Mouse (Mus musculus) kidney, adult 2 months (tissue): Measurements from ENCODE around the gene Atrnl1.
"Not testable (repeated sequence)": the region's sequence is repeated elsewhere in the genome, so short reads cannot be mapped to it uniquely, and the experiment has no call there.

Experiments
- CTCF ChIP-seq: fragments of 200-500 bp; conservative IDR thresholded peaks from 2 replicates; pipeline ENCODE4 v1.5.1; 2011; ENCODE audit warnings: low read depth, mild to moderate bottlenecking, control low read depth, low read length, moderate library complexity, mixed read lengths; ENCODE audit not compliant: insufficient read depth, insufficient read length
- POLR2A ChIP-seq: fragments of 200-500 bp; IDR thresholded peaks from one replicate; pipeline ENCODE4 v1.6.1; 2011; ENCODE audit warnings: low read depth, low read length, control low read depth

- not testable (repeated sequence) for TF ChIP-seq CTCF, POLR2A
These were observed 269.0 kb downstream of the Atrnl1 start for GRCm38 (mm10) chr19:57879841-57880240.
